Mouse (Mus musculus) neutrophil, adult 83 days (primary cell): ENCODE measurements around the gene Egfem1. TPM values are rescaled to one million over a fixed set of nuclear protein-coding genes. Genes with fewer than 3 reads are reported as not detected.

Source experiments
- total RNA-seq, 2 experiments: library from RNA; stranded (reverse); gene quantifications; one replicate each; pipeline ENCODE4 v1.2.4; 2023

The Egfem1 gene
- total RNA-seq: not detected

DNA sequence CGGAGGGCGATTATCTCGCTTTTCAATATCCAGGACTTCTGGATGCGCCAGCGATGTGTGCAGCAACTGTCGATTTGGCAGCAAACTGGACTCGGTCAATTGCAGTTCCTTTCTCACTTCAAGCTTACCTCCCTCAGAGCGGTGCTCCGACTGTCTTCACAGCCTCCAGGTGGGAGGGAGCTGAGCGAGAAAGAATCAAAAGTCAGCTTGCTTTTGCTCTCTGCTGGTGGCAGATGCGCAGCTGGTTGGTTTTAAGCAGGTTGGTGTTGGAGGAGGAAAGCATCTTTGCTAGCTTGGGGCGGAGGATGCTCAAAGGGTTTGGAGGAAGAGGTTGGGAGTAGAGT, at the start of gene Egfem1:
Gene Egfem1 (plus strand): TSS at position 72 of the 344 bp plus-strand sequence.

Other genes with a start within 250 kb of the Egfem1 start
- not detected for gene Gm1527, start 189.4 kb upstream of the Egfem1 start, total RNA-seq